Mouse (Mus musculus) liver, adult 2 months (tissue): ENCODE measurements at regions not wholly inside any gene's neighbourhood (a gene's known extent, or its start where the extent isn't known, plus 50 kb on each side); places are given as distances from the start of the nearest gene placed in this dataset.
"Not testable (repeated sequence)": the region's sequence is repeated elsewhere in the genome, so short reads cannot be mapped to it uniquely, and the experiment has no call there.

Experiments used
- DNase-seq: peaks from one replicate; pipeline ENCODE4 v3.0.0-alpha.2; 2011; ENCODE audit warnings: low read depth, low spot score; ENCODE audit errors: extremely low read depth
- H3K27ac ChIP-seq: fragments of 200-500 bp; replicated peaks from 2 replicates; pipeline ENCODE4 v1.5.1; 2012; ENCODE audit warnings: low read depth, mild to moderate bottlenecking, control low read depth, inconsistent platforms, low read length; ENCODE audit not compliant: insufficient read depth
- H3K27me3 ChIP-seq: fragments of 200-500 bp; 2 replicates; pipeline ENCODE4 v1.6.1; 2012; ENCODE audit warnings: mild to moderate bottlenecking, moderate library complexity, low read length, inconsistent platforms; ENCODE audit not compliant: control insufficient read depth, insufficient read depth
- H3K36me3 ChIP-seq: fragments of 200-500 bp; 2 replicates; pipeline ENCODE4 v1.6.1; 2012; ENCODE audit warnings: low read length, inconsistent platforms; ENCODE audit not compliant: control insufficient read depth, insufficient read depth
- H3K4me1 ChIP-seq: fragments of 200-500 bp; 2 replicates; pipeline ENCODE4 v1.6.1; 2011; ENCODE audit warnings: low read length; ENCODE audit not compliant: control insufficient read depth, insufficient read depth
- H3K4me3 ChIP-seq: fragments of 200-500 bp; 2 replicates; pipeline ENCODE4 v1.5.1; 2011; ENCODE audit warnings: low read depth, mild to moderate bottlenecking, control low read depth, low read length, moderate library complexity; ENCODE audit not compliant: insufficient read depth
- H3K79me2 ChIP-seq: fragments of 200-500 bp; 2 replicates; pipeline ENCODE4 v1.6.1; 2012; ENCODE audit warnings: inconsistent platforms, mild to moderate bottlenecking, low read length, moderate library complexity; ENCODE audit not compliant: control insufficient read depth, insufficient read depth
- H3K9ac ChIP-seq: fragments of 200-500 bp; 2 replicates; pipeline ENCODE4 v1.6.1; 2012; ENCODE audit warnings: low read depth, mild to moderate bottlenecking, control low read depth, inconsistent platforms, low read length
- CTCF ChIP-seq: fragments of 200-500 bp; IDR thresholded peaks from 2 replicates; pipeline ENCODE4 v1.5.1; 2011; ENCODE audit warnings: low read depth, low read length, control low read depth
- POLR2A ChIP-seq: fragments of 200-500 bp; IDR thresholded peaks from 2 replicates; pipeline ENCODE4 v1.6.1; 2011; ENCODE audit warnings: low read length, control low read depth; ENCODE audit not compliant: insufficient read depth; ENCODE audit errors: extremely low read depth
- WGBS: fragments of 180-500 bp; shearing (Covaris S2); methylation state at CpG from one replicate; pipeline ENCODE4 v1.1.7; 2018; 5-methylcytosine and 5-hydroxymethylcytosine counted together

GRCm38 (mm10) chr1:189513358-189513757 is 111.3 kb upstream of the Kcnk2 start:
- no peak overlapping the region for H3K9ac ChIP-seq
- H3K27me3 ChIP-seq = no peaks in the 10 kb centered on the region
- H3K36me3 ChIP-seq = no peaks in the 10 kb centered on the region
- H3K4me3 ChIP-seq = no peak overlapping the region
- TF ChIP-seq CTCF (no peak), POLR2A (no peak)
- H3K4me1 ChIP-seq = no peaks in the 10 kb centered on the region
- H3K79me2 ChIP-seq = no peaks in the 10 kb centered on the region
- no peak overlapping the region for H3K27ac ChIP-seq
- no peak for DNase-seq
- 81% methylated on average over 4 of the region's 4 CpGs for WGBS

DNA sequence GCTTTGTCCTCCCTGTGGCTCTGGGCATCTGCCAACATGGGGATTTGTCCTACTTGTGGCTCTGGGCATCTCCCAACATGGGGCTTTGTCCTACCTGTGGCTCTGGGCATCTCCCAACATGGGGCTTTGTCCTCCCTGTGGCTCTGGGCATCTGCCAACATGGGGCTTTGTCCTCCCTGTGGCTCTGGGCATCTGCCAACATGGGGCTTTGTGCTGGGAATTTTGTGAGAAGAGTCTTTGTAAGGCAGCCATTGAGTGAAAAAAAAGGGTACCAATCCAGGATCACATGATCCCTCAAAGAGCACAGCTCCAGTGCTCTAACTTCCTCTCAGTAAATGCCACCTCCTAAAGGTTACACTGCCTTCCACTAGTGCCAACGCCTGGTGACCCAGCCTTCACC is 105.2 kb upstream of the Kcnk2 start:
- H3K4me3 ChIP-seq, H3K36me3 ChIP-seq, H3K79me2 ChIP-seq, H3K27ac ChIP-seq, H3K27me3 ChIP-seq, H3K4me1 ChIP-seq, DNase-seq, H3K9ac ChIP-seq: not testable (repeated sequence)
- 73% methylated on average over 1 of the region's 1 CpGs for WGBS

DNA sequence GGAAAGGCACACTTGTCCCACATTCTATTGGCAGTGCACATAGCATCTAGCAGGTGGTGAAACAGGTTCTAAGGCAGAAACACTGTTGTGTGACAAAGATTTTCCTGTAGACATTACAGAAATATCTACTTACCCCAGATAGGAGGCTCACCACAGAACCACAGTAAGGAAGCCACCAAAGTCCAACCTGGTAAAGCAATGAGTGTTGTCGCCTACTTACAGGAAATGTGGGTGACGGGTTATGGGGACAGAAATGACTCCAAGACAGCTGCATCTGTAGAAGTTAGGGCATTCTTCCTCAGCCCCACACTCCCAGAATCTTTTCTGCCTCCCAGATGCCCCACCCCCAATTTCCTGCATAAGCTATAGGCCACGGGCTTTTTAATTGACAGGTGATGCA is 97.6 kb upstream of the Kcnk2 start:
- no peak for DNase-seq
- no peak for TF ChIP-seq CTCF
- TF ChIP-seq POLR2A = no peak
- Histone ChIP-seq H3K36me3 (no peaks in the 10 kb centered on the region), H3K27me3 (no peaks in the 10 kb centered on the region), H3K27ac (no peak overlapping the region), H3K79me2 (no peaks in the 10 kb centered on the region), H3K4me3 (no peak overlapping the region), H3K4me1 (no peaks in the 10 kb centered on the region), H3K9ac (no peak overlapping the region)
- 68% methylated on average over 3 of the region's 3 CpGs for WGBS

DNA sequence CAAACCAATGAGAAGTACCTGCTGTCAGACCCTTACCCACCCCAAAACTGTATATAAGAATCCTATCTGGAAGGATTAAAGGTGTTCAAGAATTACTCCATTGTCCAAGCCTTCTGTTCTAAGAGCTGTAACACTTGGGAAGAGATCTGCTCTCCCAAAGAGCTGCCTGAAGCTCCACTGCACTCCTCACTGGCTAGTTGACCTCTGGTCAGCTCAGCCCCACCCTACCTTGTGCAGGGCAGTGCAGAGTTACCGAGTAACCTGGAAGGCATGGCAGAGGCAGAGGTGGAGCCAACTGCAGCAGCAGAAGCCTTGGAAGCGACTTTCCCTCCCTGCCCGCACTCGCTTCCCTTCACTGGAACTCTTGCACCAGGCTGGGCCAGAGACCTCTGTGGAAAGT is 97.1 kb upstream of the Kcnk2 start:
- WGBS = 44% methylated on average over 4 of the region's 4 CpGs
- no peaks in the 10 kb centered on the region for H3K27me3 ChIP-seq

GRCm38 (mm10) chr1:189497031-189497430 is 95.0 kb upstream of the Kcnk2 start:
- Histone ChIP-seq H3K9ac (no peak overlapping the region), H3K4me3 (no peak overlapping the region), H3K36me3 (no peaks in the 10 kb centered on the region), H3K27me3 (no peaks in the 10 kb centered on the region), H3K79me2 (no peaks in the 10 kb centered on the region), H3K4me1 (no peaks in the 10 kb centered on the region), H3K27ac (no peak overlapping the region)
- TF ChIP-seq POLR2A = no peak
- no peak for TF ChIP-seq CTCF
- WGBS = 92% methylated on average over 9 of the region's 9 CpGs
- DNase-seq = no peak

More for the DNA sequence above, 97.1 kb upstream of the Kcnk2 start:
- no peak for DNase-seq
- Histone ChIP-seq H3K79me2 (no peaks in the 10 kb centered on the region), H3K36me3 (no peaks in the 10 kb centered on the region), H3K27ac (no peak overlapping the region), H3K4me1 (no peaks in the 10 kb centered on the region), H3K9ac (no peak overlapping the region), H3K4me3 (no peak overlapping the region)
- TF ChIP-seq CTCF (no peak), POLR2A (no peak)

- H3K9ac ChIP-seq = no peak overlapping the region
- no peak overlapping the region for H3K27ac ChIP-seq
- no peaks in the 10 kb centered on the region for H3K36me3 ChIP-seq
- H3K79me2 ChIP-seq = no peaks in the 10 kb centered on the region
- WGBS = 69% methylated on average over 11 of the region's 11 CpGs
- TF ChIP-seq POLR2A (no peak), CTCF (no peak)
- H3K27me3 ChIP-seq = no peaks in the 10 kb centered on the region
- no peak overlapping the region for H3K4me3 ChIP-seq
- H3K4me1 ChIP-seq = no peaks in the 10 kb centered on the region
- DNase-seq = no peak
These were observed 93.5 kb upstream of the Kcnk2 start for GRCm38 (mm10) chr1:189495386-189496150.
